Mouse (Mus musculus) c-Kit-positive CD71-positive TER-119-negative erythroid progenitor cells, embryonic 14.5 days (primary cell): ENCODE measurements at regions not wholly inside any gene's neighbourhood (a gene's known extent, or its start where the extent isn't known, plus 50 kb on each side); places are given as distances from the start of the nearest gene placed in this dataset.

Source experiments
- DNase-seq: peaks from one replicate; pipeline ENCODE4 v3.0.0-alpha.2; 2013; ENCODE audit warnings: low read depth

DNA sequence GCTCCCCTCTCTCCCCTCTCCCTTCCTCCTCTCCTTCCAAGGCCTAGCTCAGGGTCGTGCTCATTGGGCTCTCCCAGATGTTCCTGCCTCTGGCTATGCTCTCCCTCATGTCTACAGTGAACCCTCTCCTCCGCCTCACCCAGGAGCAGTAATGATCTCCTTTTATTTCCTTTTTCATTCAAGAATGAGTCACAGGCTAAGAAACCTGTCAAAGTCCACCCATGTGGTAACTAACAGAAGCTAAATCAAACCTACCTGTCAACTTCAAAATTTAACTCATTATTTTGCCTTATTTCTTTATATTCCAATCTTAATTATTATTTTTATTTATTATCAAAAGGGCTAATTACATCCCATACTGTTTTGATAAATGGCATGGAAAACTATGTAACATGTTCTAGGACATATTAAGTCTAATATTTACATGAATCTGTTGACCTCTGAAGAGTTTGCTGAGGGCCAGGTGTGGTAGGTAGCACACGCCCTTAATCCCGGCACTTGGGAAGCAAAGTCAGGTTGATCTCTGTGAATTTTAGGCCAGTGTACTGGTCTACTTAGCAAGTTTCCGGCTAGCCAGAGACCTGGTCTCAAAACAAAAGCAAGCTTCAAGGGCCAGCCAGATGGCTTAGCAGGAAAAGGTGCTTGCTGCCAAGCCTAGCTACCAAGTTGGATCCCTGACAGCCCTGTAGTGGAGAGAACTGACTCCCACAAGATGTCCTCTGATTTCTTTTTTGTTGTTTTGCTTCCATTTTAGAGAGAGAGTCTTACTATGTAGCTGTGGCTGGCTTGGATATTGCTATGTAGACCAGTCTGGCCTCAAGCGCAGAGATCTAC, 51.9 kb upstream of the Slc16a1 start:
- no peak for DNase-seq

DNA sequence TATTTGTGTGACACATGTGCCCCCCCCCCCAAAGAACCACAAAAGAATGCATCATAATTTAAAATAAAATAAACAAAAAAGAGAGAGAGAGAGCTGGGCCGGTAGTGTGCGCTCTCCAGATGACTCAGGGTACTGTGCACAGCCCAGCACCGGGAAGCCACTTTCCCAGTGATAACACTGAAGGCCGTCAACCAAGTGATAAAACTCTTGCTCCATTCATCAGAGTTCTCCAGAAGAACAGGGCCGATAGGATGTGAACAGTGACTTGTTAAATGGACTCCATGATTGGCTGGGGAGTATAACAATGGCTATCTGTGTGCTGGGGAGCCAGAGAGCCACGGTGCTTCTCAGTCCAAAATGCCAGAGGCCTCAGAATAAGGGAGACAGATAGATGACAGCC, 53.2 kb upstream of the Slc16a1 start:
- peak; percentile 37 for DNase-seq

GRCm38 (mm10) chr3:104583236-104583635, 55.2 kb upstream of the Slc16a1 start:
- DNase-seq: no peak

- no peak for DNase-seq
Observed at GRCm38 (mm10) chr3:104582521-104582920, 55.9 kb upstream of the Slc16a1 start.

GRCm38 (mm10) chr3:104579186-104579585, 59.3 kb upstream of the Slc16a1 start:
- DNase-seq: no peak

DNA sequence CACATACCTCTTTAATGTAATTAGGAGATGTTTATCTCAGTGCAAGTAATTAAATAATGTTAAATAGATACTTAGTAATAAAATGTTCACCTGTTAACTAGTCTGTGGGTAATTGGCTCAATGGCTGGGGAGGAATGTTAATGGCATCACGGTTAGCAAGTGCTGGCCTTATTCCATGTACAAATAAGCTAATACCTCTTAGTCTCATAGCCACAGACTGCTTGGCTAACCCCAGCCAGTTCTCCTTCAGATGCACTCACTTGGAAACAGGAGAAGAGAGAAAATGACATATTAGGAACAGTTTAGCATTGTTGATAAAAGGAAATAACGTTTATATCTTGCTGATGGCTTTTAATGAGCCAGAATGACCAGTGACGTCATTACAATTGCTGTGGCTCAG, 60.1 kb upstream of the Slc16a1 start:
- DNase-seq: no peak

GRCm38 (mm10) chr3:104577228-104577927, 61.1 kb upstream of the Slc16a1 start:
- DNase-seq: peak; percentile 14

- no peak for DNase-seq
Observed at GRCm38 (mm10) chr3:104573277-104573940, 61.7 kb upstream of the Lrig2 start.

- no peak for DNase-seq
Observed at GRCm38 (mm10) chr3:104571935-104572631, 60.4 kb upstream of the Lrig2 start.

DNA sequence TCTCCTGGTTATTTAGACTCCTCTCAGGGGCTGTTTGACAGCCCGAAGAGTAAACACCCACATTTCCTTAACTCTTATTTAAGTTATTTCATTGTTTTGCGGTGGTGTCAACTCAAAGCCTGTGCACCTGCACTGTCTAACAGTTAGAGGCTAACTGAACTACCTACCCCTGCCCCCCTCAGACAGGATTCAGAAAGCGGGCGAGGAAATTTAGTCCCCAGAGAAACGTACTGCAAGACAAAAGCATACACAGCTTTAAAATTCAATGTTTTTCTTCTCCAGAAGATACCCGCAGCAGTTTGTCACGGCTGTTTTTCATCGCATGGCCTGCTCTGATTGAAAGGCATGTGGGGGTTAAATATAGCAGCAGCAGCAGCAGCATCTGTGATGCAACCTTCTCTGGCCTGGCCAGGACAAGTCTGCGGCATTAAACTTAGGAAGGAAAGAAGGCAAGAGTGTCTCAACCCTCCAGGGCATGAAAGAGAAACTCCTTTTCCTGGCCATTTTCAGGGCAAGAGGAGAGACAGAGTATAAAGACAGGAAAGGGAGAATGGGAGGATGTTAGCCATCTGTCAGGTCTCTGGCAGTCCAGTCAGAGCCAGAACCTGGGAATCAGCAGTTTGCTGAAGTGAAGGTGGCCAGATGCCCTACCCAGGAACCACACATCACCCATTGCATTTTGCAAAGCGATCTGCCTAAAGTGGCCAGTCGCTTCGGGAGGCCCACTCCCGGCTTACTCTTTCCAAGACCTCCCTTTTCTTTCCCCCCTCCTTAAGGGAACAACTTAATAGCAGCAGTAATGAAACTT, 53.9 kb upstream of the Lrig2 start:
- DNase-seq: no peak

- DNase-seq: no peak
Observed at GRCm38 (mm10) chr3:104564857-104565256, 53.1 kb upstream of the Lrig2 start.

GRCm38 (mm10) chr3:104561567-104561966, 49.8 kb upstream of the Lrig2 start:
- DNase-seq: no peak
